Mouse (Mus musculus) CH12.LX (cell line): Measurements from ENCODE around the gene Enah.

Experiments
- GABPA ChIP-seq: IDR thresholded peaks from 2 replicates; pipeline ENCODE4 v1.6.1; 2012; ENCODE audit warnings: low read depth, low read length, improper control_type of control experiment, inconsistent platforms; ENCODE audit not compliant: insufficient replicate concordance
- MAZ ChIP-seq: IDR thresholded peaks from 2 replicates; pipeline ENCODE4 v1.6.1; 2012; ENCODE audit warnings: low read depth, mild to moderate bottlenecking, inconsistent platforms, low read length, improper control_type of control experiment, moderate library complexity
- POLR2A ChIP-seq: IDR thresholded peaks from 2 replicates; pipeline ENCODE4 v1.6.1; 2011; ENCODE audit warnings: low read depth, mild to moderate bottlenecking, improper control_type of control experiment, low read length

DNA sequence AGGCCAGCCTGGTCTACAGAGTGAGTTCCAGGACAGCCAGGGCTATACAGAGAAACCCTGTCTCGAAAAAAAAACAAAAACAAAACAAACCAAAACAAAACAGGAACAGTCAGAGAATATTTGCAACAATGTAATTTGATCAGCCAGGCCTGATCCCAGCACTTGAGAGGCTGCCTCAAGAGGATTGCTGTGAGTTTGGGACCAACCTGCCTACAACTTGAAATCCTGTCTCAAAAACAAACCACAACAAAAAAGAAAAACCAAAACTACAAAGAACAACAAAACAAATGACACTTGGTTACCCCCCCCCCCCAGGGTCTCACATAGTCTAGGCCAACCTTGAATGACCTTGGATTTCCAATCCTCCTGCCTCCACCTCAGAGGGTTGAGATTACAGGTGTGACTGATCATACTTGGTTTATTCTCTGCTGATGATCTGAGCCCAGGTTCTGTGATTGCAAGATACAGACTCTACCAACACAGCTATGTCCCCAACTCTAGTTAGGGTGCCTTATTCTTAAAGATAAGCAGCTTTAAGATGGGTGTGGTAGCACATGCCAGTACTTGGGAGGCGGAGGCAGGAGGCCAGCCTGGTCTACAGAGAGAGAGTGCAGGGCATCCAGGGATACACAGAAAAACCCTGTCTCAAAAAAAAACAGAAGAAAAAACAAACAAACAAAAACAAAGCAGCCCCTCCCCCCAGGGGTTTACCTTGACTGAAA, 158.4 kb downstream of the Enah start:
- no peak for TF ChIP-seq MAZ
- TF ChIP-seq GABPA = no peak
- no peak for TF ChIP-seq POLR2A
